Mouse (Mus musculus) cortical plate, adult 2 months (tissue): ENCODE results near the gene Ctdsp1. TPM values are rescaled to one million over a fixed set of nuclear protein-coding genes. Genes with fewer than 3 reads are reported as not detected.
A peak's percentile ranks its signal among the peaks of the same experiment; 100 is the strongest.
"Not testable (repeated sequence)": the region's sequence is repeated elsewhere in the genome, so short reads cannot be mapped to it uniquely, and the experiment has no call there.

Experiments used
- H3K27ac ChIP-seq: fragments of 200-500 bp; 2 replicates; pipeline ENCODE4 v1.5.1; 2012; ENCODE audit warnings: low read length, control low read depth, inconsistent platforms; ENCODE audit not compliant: insufficient read depth
- H3K4me1 ChIP-seq: fragments of 200-500 bp; 2 replicates; pipeline ENCODE4 v1.6.1; 2011; ENCODE audit warnings: low read length; ENCODE audit not compliant: control insufficient read depth, insufficient read depth
- H3K4me3 ChIP-seq: fragments of 200-500 bp; 2 replicates; pipeline ENCODE4 v1.5.1; 2011; ENCODE audit warnings: mild to moderate bottlenecking, low read length, control low read depth; ENCODE audit not compliant: insufficient read depth
- CTCF ChIP-seq: fragments of 200-500 bp; IDR thresholded peaks from 2 replicates; pipeline ENCODE4 v1.5.1; 2011; ENCODE audit warnings: mild to moderate bottlenecking, control low read depth, low read length; ENCODE audit not compliant: insufficient read depth; ENCODE audit errors: extremely low read depth
- POLR2A ChIP-seq: fragments of 200-500 bp; IDR thresholded peaks from 2 replicates; pipeline ENCODE4 v1.6.1; 2011; ENCODE audit warnings: mild to moderate bottlenecking, low read length, control low read depth; ENCODE audit not compliant: insufficient read depth; ENCODE audit errors: extremely low read depth
- polyA plus RNA-seq: library from polyadenylated mRNA; depleted of rRNA; stranded (reverse); fragments of >200 nt; gene quantifications from 2 replicates; pipeline ENCODE4 v1.2.3, GENCODE M21; 2012

Ctdsp1 gene
- polyA plus RNA-seq, 1 experiment = 26.8 TPM

DNA sequence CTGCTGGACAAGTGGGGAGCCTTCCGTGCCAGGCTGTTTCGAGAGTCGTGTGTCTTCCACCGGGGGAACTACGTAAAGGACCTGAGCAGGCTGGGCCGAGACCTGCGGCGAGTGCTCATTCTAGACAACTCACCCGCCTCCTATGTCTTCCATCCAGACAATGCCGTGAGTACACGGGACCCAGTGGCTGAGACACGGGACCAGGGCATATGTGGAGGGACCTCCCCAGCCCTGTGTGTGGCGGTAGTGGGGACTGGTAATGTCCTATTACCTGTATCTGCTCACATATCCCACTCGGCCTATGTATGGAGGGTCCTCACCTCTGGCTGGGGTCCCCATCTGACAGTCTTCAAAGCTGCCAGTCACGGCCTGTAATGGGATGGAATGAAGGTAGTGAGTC lies 3.5 kb downstream of the Ctdsp1 start:
- TF ChIP-seq POLR2A (no peak), CTCF (no peak)
- no peak overlapping the region for H3K4me3 ChIP-seq
- H3K27ac ChIP-seq = no peak overlapping the region
- H3K4me1 ChIP-seq = 0 out of 2 replicates have a peak, but pooled peaks cover 2% of the 10 kb centered on the region

GRCm38 (mm10) chr1:74395290-74395689 lies 4.0 kb downstream of the Ctdsp1 start:
- no peak overlapping the region for H3K27ac ChIP-seq
- TF ChIP-seq CTCF (no peak), POLR2A (no peak)
- H3K4me1 ChIP-seq = 0 out of 2 replicates have a peak, but pooled peaks cover 2% of the 10 kb centered on the region
- no peak overlapping the region for H3K4me3 ChIP-seq

- peak overlapping the region; percentile 18; the same call in 1 of the 2 replicates for H3K4me3 ChIP-seq
- not testable (repeated sequence) for H3K4me1 ChIP-seq, H3K27ac ChIP-seq
These were observed 5.3 kb downstream of the Ctdsp1 start for GRCm38 (mm10) chr1:74396456-74397222.

DNA sequence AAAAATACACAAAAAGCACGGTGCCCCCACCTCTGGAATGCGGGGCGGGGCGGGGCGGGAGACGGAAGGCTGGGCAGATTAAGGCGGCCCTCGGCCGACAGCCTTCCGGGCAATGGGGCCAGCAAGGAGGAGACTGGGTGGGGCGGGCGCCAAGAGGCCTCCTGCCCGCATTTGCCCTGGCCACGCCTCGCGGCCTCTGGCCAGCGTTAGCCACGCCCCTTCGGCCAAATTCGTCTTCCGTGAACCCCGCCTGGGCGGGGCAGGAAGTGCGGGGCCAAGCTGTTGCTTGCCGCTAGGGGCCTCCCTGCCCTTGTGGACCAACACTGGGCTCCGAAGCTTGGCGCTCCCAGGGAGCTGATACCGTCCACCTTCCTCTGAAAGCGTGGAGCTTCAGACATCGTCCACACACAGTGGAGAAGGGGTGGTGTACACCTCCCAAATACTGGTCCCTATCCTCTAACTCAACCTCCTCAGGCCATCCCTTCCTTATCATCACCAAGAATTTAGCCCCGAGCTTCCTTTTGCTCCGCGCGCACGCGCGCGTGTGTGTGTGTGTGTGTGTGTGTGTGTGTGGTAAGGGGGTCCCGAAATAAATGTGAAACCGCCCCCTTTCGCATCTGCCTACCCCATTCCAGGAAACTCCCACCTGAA lies 6.1 kb downstream of the Ctdsp1 start:
- peak overlapping the region; percentile 18 for H3K4me3 ChIP-seq
- H3K4me1 ChIP-seq = 0 out of 2 replicates have a peak, but pooled peaks cover 2% of the 10 kb centered on the region
- TF ChIP-seq CTCF (peak; percentile 44), POLR2A (peak; percentile 58; the same call in 1 of the 2 replicates)
- peak overlapping the region; percentile 2; the same call in 1 of the 2 replicates for H3K27ac ChIP-seq

DNA sequence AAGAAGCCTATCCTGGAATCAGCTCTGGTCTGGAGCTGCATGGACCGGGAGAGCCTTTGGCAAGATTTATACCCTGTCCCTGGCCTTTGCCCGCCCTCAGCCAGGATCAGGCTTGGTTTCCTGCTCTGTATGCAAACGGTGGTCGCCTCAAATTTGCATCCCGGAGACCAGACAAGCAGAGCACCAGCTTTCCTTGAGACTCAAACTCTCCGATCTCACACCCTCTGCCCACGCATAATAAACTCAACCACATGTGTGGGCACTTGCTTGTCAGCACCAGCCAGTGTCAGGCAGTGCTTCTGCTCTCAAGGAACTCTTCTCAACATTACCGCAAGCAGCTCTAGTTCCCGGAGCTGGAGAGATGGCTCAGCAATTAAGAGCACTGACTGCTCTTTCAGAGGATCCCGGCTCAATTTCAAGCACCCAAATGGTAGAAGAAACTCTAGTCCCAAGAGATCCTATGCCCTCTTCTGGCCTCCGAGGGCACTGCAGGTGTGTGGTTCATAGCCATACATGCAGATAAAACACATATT lies 6.7 kb downstream of the Ctdsp1 start:
- peak overlapping the region; percentile 2; the same call in 1 of the 2 replicates for H3K27ac ChIP-seq
- 0 out of 2 replicates have a peak, but pooled peaks cover 2% of the 10 kb centered on the region for H3K4me1 ChIP-seq
- H3K4me3 ChIP-seq = peak overlapping the region; percentile 18
- TF ChIP-seq CTCF (peak; percentile 42), POLR2A (no peak)

DNA sequence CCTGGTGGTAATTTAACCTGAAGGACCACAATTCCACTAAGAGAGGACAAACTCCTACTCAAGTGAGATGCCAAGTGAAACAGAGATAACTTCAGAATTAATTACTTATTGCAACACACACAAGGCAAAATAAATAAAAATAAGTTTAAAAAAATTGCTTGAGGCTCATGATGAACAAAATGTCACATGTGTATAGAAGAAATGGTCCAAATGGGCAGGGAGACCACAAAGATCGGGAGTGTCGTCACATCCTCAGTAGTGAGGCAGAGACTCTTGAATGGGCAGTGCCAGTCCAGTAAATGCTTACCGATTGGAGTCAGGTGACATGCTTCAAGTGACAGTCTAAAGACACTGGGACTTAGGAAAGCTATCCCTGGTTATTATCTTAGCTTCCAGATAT lies 9.2 kb downstream of the Ctdsp1 start:
- Histone ChIP-seq H3K27ac (no peak overlapping the region), H3K4me1 (0 out of 2 replicates have a peak, but pooled peaks cover 2% of the 10 kb centered on the region), H3K4me3 (no peak overlapping the region)
- no peak for TF ChIP-seq CTCF
- TF ChIP-seq POLR2A = no peak

DNA sequence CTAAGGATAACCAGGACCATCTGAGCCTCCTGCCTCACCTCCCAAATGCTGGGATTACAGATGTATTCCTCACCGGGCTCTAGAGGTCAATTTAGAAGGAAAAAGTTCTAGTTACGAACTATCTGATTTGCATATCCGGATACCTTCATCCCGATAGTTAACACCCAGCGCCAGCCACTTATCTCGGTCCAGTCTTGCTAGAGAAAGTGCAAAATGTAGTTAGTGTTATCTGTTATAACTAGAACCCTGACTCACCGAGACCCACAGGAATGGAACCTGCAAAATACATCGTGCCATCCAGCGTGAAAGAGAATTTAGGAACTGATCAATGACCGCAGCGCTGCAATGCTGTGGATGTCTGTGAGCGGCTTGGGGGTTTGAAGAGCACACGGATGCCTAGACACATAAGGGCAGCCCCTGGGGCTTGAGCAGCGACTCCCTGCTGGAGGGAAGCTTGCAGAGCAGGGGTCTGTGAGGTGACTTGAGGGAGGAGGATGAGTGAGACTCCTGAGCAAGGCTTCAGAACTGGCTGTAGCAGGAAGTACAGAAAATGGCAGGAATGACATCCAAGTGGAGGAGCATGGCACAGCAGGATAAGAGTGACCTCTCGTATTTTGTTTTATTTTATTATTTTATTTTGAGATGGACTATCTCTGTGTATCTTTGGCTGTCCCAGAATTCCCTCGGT lies 9.8 kb downstream of the Ctdsp1 start:
- H3K4me3 ChIP-seq = no peak overlapping the region
- H3K27ac ChIP-seq = no peak overlapping the region
- H3K4me1 ChIP-seq = 0 out of 2 replicates have a peak, but pooled peaks cover 2% of the 10 kb centered on the region
- TF ChIP-seq CTCF = no peak

- Histone ChIP-seq H3K4me3 (no peak overlapping the region), H3K4me1 (no peaks in the 10 kb centered on the region), H3K27ac (no peak overlapping the region)
- TF ChIP-seq POLR2A (no peak), CTCF (no peak)
These were observed 12.9 kb downstream of the Ctdsp1 start for GRCm38 (mm10) chr1:74404206-74404605.

GRCm38 (mm10) chr1:74408589-74409504 lies 17.5 kb downstream of the Ctdsp1 start, which contains the start of gene Vil1:
Gene Vil1 (plus strand): TSS chr1:74409376.
- TF ChIP-seq CTCF (no peak), POLR2A (no peak)
- Histone ChIP-seq H3K27ac (no peak within 1 kb of the TSS), H3K4me1 (no peaks in the 10 kb centered on the region), H3K4me3 (no peak within 1 kb of the TSS)
